Mouse (Mus musculus): ENCODE measurements at regions not wholly inside any gene's neighbourhood (a gene's known extent, or its start where the extent isn't known, plus 50 kb on each side); places are given as distances from the start of the nearest gene placed in this dataset.
A peak's percentile ranks its signal among the peaks of the same experiment; 100 is the strongest.

- ATAC-seq (replicated peaks), result no peak
- H3K4me3 ChIP-seq, result no peak overlapping the region
- peaks cover 7% of the 10 kb centered on the region for H3K4me1 ChIP-seq
- no peaks in the 10 kb centered on the region for H3K9me3 ChIP-seq
- 42% methylated on average over 4 of the region's 4 CpGs for WGBS
- H3K27ac ChIP-seq (replicated peaks), result no peak overlapping the region
- no peaks in the 10 kb centered on the region for H3K36me3 ChIP-seq
- no peaks in the 10 kb centered on the region for H3K27me3 ChIP-seq
- H3K4me2 ChIP-seq (replicated peaks), result no peak overlapping the region
- H3K9ac ChIP-seq (replicated peaks), result no peak overlapping the region
Observed at GRCm38 (mm10) chr1:157974656-157975055, 381.5 kb downstream of the Brinp2 start.

GRCm38 (mm10) chr1:158019161-158019560 lies 337.0 kb downstream of the Brinp2 start:
- WGBS, result 32% methylated on average over 7 of the region's 7 CpGs
- no peak for ATAC-seq (replicated peaks)
- Histone ChIP-seq H3K27me3 (no peaks in the 10 kb centered on the region), H3K4me3 (no peak overlapping the region), H3K4me2 (replicated peaks) (no peak overlapping the region), H3K4me1 (no peaks in the 10 kb centered on the region), H3K27ac (replicated peaks) (no peak overlapping the region), H3K9me3 (no peaks in the 10 kb centered on the region), H3K9ac (replicated peaks) (no peak overlapping the region), H3K36me3 (no peaks in the 10 kb centered on the region)

GRCm38 (mm10) chr1:158039756-158040155 lies 316.4 kb downstream of the Brinp2 start:
- Histone ChIP-seq H3K27ac (replicated peaks) (no peak overlapping the region), H3K9ac (replicated peaks) (no peak overlapping the region), H3K4me2 (replicated peaks) (no peak overlapping the region), H3K4me1 (no peaks in the 10 kb centered on the region), H3K36me3 (no peaks in the 10 kb centered on the region), H3K4me3 (no peak overlapping the region), H3K27me3 (no peaks in the 10 kb centered on the region), H3K9me3 (no peaks in the 10 kb centered on the region)
- no peak for ATAC-seq (replicated peaks)
- WGBS, result 55% methylated on average over 2 of the region's 2 CpGs

GRCm38 (mm10) chr1:158040334-158040733 lies 315.8 kb downstream of the Brinp2 start:
- ATAC-seq (replicated peaks), result no peak
- no peak overlapping the region for H3K4me3 ChIP-seq
- H3K27me3 ChIP-seq, result no peaks in the 10 kb centered on the region
- no peaks in the 10 kb centered on the region for H3K4me1 ChIP-seq
- H3K9ac ChIP-seq (replicated peaks), result no peak overlapping the region
- H3K27ac ChIP-seq (replicated peaks), result no peak overlapping the region
- no peaks in the 10 kb centered on the region for H3K9me3 ChIP-seq
- 73% methylated on average over 4 of the region's 4 CpGs for WGBS
- no peaks in the 10 kb centered on the region for H3K36me3 ChIP-seq
- H3K4me2 ChIP-seq (replicated peaks), result no peak overlapping the region

- no peak overlapping the region for H3K27ac ChIP-seq (replicated peaks)
- 83% methylated on average over 4 of the region's 4 CpGs for WGBS
- H3K4me2 ChIP-seq (replicated peaks), result no peak overlapping the region
- peaks cover 12% of the 10 kb centered on the region for H3K4me1 ChIP-seq
- H3K27me3 ChIP-seq, result no peaks in the 10 kb centered on the region
- H3K9me3 ChIP-seq, result no peaks in the 10 kb centered on the region
- no peak overlapping the region for H3K9ac ChIP-seq (replicated peaks)
- no peak overlapping the region for H3K4me3 ChIP-seq
- ATAC-seq (replicated peaks), result no peak
- H3K36me3 ChIP-seq, result no peaks in the 10 kb centered on the region
Observed at GRCm38 (mm10) chr1:158052644-158053043, 303.5 kb downstream of the Brinp2 start.

- no peaks in the 10 kb centered on the region for H3K27me3 ChIP-seq
- H3K9me3 ChIP-seq, result no peaks in the 10 kb centered on the region
- peaks cover 12% of the 10 kb centered on the region for H3K4me1 ChIP-seq
- peak; percentile 58 for ATAC-seq (replicated peaks)
- no peak overlapping the region; the same call in 1 of the 2 replicates for H3K4me2 ChIP-seq (replicated peaks)
- 53% methylated on average over 11 of the region's 11 CpGs for WGBS
- 0 out of 2 replicates have a peak overlapping the region, but pooled peaks have one; percentile 4 for H3K27ac ChIP-seq (replicated peaks)
- H3K4me3 ChIP-seq, result no peak overlapping the region
- H3K36me3 ChIP-seq, result no peaks in the 10 kb centered on the region
- H3K9ac ChIP-seq (replicated peaks), result no peak overlapping the region
Observed at GRCm38 (mm10) chr1:158054961-158055360, 301.2 kb downstream of the Brinp2 start.

GRCm38 (mm10) chr1:158056994-158057630 lies 299.0 kb downstream of the Brinp2 start:
- Histone ChIP-seq H3K4me1 (peaks cover 12% of the 10 kb centered on the region), H3K4me3 (no peak overlapping the region), H3K36me3 (no peaks in the 10 kb centered on the region), H3K9me3 (no peaks in the 10 kb centered on the region), H3K4me2 (replicated peaks) (no peak overlapping the region), H3K9ac (replicated peaks) (no peak overlapping the region), H3K27me3 (no peaks in the 10 kb centered on the region), H3K27ac (replicated peaks) (no peak overlapping the region)
- no peak for ATAC-seq (replicated peaks)
- WGBS, result 68% methylated on average over 3 of the region's 3 CpGs

GRCm38 (mm10) chr1:158057789-158058188 lies 298.3 kb downstream of the Brinp2 start:
- H3K36me3 ChIP-seq, result no peaks in the 10 kb centered on the region
- H3K4me2 ChIP-seq (replicated peaks), result no peak overlapping the region
- peaks cover 12% of the 10 kb centered on the region for H3K4me1 ChIP-seq
- no peaks in the 10 kb centered on the region for H3K9me3 ChIP-seq
- ATAC-seq (replicated peaks), result no peak
- H3K9ac ChIP-seq (replicated peaks), result no peak overlapping the region
- H3K27ac ChIP-seq (replicated peaks), result no peak overlapping the region
- no peak overlapping the region for H3K4me3 ChIP-seq
- H3K27me3 ChIP-seq, result no peaks in the 10 kb centered on the region

- no peaks in the 10 kb centered on the region for H3K9me3 ChIP-seq
- no peak overlapping the region for H3K9ac ChIP-seq (replicated peaks)
- 75% methylated on average over 6 of the region's 6 CpGs for WGBS
- H3K27ac ChIP-seq (replicated peaks), result no peak overlapping the region
- no peak overlapping the region for H3K4me3 ChIP-seq
- no peak overlapping the region for H3K4me2 ChIP-seq (replicated peaks)
- no peaks in the 10 kb centered on the region for H3K36me3 ChIP-seq
- H3K4me1 ChIP-seq, result no peaks in the 10 kb centered on the region
- H3K27me3 ChIP-seq, result no peaks in the 10 kb centered on the region
- ATAC-seq (replicated peaks), result no peak
Observed at GRCm38 (mm10) chr1:158061995-158062394, 294.1 kb downstream of the Brinp2 start.

- no peak overlapping the region for H3K27ac ChIP-seq (replicated peaks)
- H3K27me3 ChIP-seq, result no peaks in the 10 kb centered on the region
- H3K9ac ChIP-seq (replicated peaks), result no peak overlapping the region
- H3K36me3 ChIP-seq, result no peaks in the 10 kb centered on the region
- H3K4me1 ChIP-seq, result no peaks in the 10 kb centered on the region
- no peaks in the 10 kb centered on the region for H3K9me3 ChIP-seq
- H3K4me3 ChIP-seq, result no peak overlapping the region
- 70% methylated on average over 1 of the region's 1 CpGs for WGBS
- no peak for ATAC-seq (replicated peaks)
- H3K4me2 ChIP-seq (replicated peaks), result no peak overlapping the region
Observed at GRCm38 (mm10) chr1:158082181-158082580, 273.9 kb downstream of the Brinp2 start.

- WGBS, result 75% methylated on average over 3 of the region's 3 CpGs
- no peaks in the 10 kb centered on the region for H3K9me3 ChIP-seq
- H3K4me3 ChIP-seq, result no peak overlapping the region
- H3K27ac ChIP-seq (replicated peaks), result no peak overlapping the region
- H3K4me2 ChIP-seq (replicated peaks), result no peak overlapping the region
- H3K4me1 ChIP-seq, result no peaks in the 10 kb centered on the region; the same call in 1 of the 2 replicates
- no peak overlapping the region for H3K9ac ChIP-seq (replicated peaks)
- H3K27me3 ChIP-seq, result no peaks in the 10 kb centered on the region
- no peaks in the 10 kb centered on the region for H3K36me3 ChIP-seq
- ATAC-seq (replicated peaks), result no peak
Observed at GRCm38 (mm10) chr1:158085856-158086255, 270.3 kb downstream of the Brinp2 start.

- H3K4me3 ChIP-seq, result no peak overlapping the region
- H3K4me1 ChIP-seq, result no peaks in the 10 kb centered on the region
- WGBS, result 80% methylated on average over 4 of the region's 4 CpGs
- no peaks in the 10 kb centered on the region for H3K36me3 ChIP-seq
- no peak overlapping the region for H3K4me2 ChIP-seq (replicated peaks)
- H3K27me3 ChIP-seq, result no peaks in the 10 kb centered on the region
- no peak overlapping the region for H3K27ac ChIP-seq (replicated peaks)
- peak; percentile 48; the same call in 1 of the 2 replicates for ATAC-seq (replicated peaks)
- H3K9ac ChIP-seq (replicated peaks), result no peak overlapping the region
- H3K9me3 ChIP-seq, result no peaks in the 10 kb centered on the region
Observed at GRCm38 (mm10) chr1:158097500-158097899, 258.6 kb downstream of the Brinp2 start.

- no peak overlapping the region for H3K4me3 ChIP-seq
- WGBS, result 91% methylated on average over 2 of the region's 2 CpGs
- H3K9me3 ChIP-seq, result no peaks in the 10 kb centered on the region
- no peak overlapping the region for H3K9ac ChIP-seq (replicated peaks)
- no peak for ATAC-seq (replicated peaks)
- no peaks in the 10 kb centered on the region for H3K4me1 ChIP-seq
- no peaks in the 10 kb centered on the region for H3K27me3 ChIP-seq
- H3K27ac ChIP-seq (replicated peaks), result no peak overlapping the region
- H3K36me3 ChIP-seq, result no peaks in the 10 kb centered on the region
- no peak overlapping the region for H3K4me2 ChIP-seq (replicated peaks)
Observed at GRCm38 (mm10) chr1:158119708-158120107, 236.4 kb downstream of the Brinp2 start.

All from forebrain, embryonic 15.5 days (tissue).